In the genomic region with DNA sequence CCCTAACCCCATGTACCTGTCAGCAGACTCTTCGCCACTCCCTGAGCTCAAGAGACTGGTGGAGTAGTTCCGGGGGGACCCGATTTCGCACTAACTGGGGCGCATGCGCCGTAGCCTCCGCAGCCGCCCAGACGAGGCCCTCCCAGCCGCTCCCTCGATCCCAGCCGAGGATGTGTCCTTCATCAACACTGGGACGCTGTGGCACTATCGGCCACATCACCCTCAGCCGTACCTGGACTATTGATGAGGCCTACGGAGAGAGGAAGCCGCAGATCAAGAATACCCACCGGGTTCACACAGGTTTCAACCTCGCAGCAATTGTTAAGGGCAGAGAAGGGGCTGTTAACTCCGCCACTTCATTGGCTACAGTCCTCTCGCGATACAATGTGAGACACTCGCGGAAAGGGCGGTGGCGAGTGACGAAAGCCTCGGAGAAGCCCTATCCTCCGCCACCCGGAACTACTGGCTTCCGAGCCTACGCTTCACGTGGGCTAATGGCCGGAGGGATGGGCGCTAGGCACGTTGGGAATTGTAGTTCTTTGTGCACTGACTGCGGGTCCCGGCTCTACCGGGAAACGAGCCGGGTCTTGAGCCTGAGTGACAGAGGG, we compare ENCODE assay signal across 8 mouse cellular contexts. TPM values are rescaled to one million over a fixed set of nuclear protein-coding genes. Genes with fewer than 3 reads are reported as not detected.
DNase-seq lines count a peak whose midpoint lies in the region; ATAC-seq lines count a peak whose summit lies in the region.

No protein-coding gene starts in this region.

- H3K9me3 ChIP-seq in hindbrain, embryonic 16.5 days (ENCODE audit: control insufficient read depth, low read length): no peaks in the 10 kb centered on the region

- peak; percentile 96 for ATAC-seq in hindbrain, embryonic 16.5 days

- DNase-seq in WW6 (ENCODE audit: low read depth, low spot score): peak; percentile 92
- peak; percentile 83 to 93 for DNase-seq in cerebellum, postnatal 4 days (ENCODE audit: low spot score in 2 of 2)
- peak; percentile 99 for DNase-seq in gastrocnemius, adult 18-20 months (ENCODE audit: low spot score)
- peak; percentile 98 to 99 for DNase-seq in left cerebral cortex, adult 18-20 months (ENCODE audit: low spot score in 2 of 2)
- DNase-seq in right cerebral cortex, adult 18-20 months: peak; percentile 99
- DNase-seq in urinary bladder, postnatal 10 days (ENCODE audit: low spot score): peak; percentile 87

- H3K4me2 ChIP-seq in hindbrain, embryonic 16.5 days (ENCODE audit: low read length): peak overlapping the region; percentile 70

- no peaks in the 10 kb centered on the region for H3K27me3 ChIP-seq in hindbrain, embryonic 16.5 days (replicated peaks; ENCODE audit: control insufficient read depth, insufficient read depth, low read length)

- peak overlapping the region; percentile 92 for H3K27ac ChIP-seq in hindbrain, embryonic 16.5 days (ENCODE audit: low read depth, low read length)
- peak overlapping the region; percentile 78 for H3K27ac ChIP-seq in macrophage

- peak overlapping the region; percentile 90 for H3K9ac ChIP-seq in hindbrain, embryonic 16.5 days (ENCODE audit: low read depth, low read length)

- peak overlapping the region; percentile 85 for H3K4me3 ChIP-seq in hindbrain, embryonic 16.5 days (ENCODE audit: low read length)
- H3K4me3 ChIP-seq in macrophage (ENCODE audit: inconsistent target): peak overlapping the region; percentile 83

- H3K79me2 ChIP-seq in macrophage (ENCODE audit: inconsistent target): peaks cover 84% of the 10 kb centered on the region

- 0% methylated on average over 42 of the region's 42 CpGs for WGBS in hindbrain, embryonic 16.5 days
- WGBS in macrophage (ENCODE audit: missing documents): 2% methylated on average over 42 of the region's 42 CpGs

- H3K36me3 ChIP-seq in hindbrain, embryonic 16.5 days (ENCODE audit: control insufficient read depth, insufficient read depth, low read length): peaks cover 14% of the 10 kb centered on the region
- peaks cover 35% of the 10 kb centered on the region for H3K36me3 ChIP-seq in macrophage (ENCODE audit: inconsistent target)

- H3K4me1 ChIP-seq in hindbrain, embryonic 16.5 days (ENCODE audit: control insufficient read depth, insufficient read depth, low read depth, low read length): peaks cover 14% of the 10 kb centered on the region

RNA-seq across cellular contexts. Expression of gene Txndc9, which starts 0.7 kb away (rescaled TPM):
- 10 to 100 TPM; 28.9 to 35.5 TPM for total RNA-seq in gastrocnemius, adult 18-20 months (2021)
- 125 and 136 TPM in 2 replicates for polyA plus RNA-seq in hindbrain, embryonic 16.5 days (2015; fragmentation: Nextera tagmentation; extraction: Ambion mirVana)
- 10 to 100 TPM; 56.6 to 71.1 TPM for total RNA-seq in left cerebral cortex, adult 18-20 months (2021)
- 100 to 1,000 TPM in 14 of 26 experiments, 10 to 100 TPM in 12; 60.4 to 157 (median 103) TPM for total RNA-seq in macrophage (2018; cell fraction: chromatin; rRNA removed)
- 10 to 100 TPM; 50.3 to 74.5 (median 60.6) TPM for total RNA-seq in macrophage (2018; cell fraction: cytosol; rRNA removed)
- total RNA-seq in macrophage (2018; cell fraction: nucleus; rRNA removed): 100 to 1,000 TPM in 10 of 26 experiments, 10 to 100 TPM in 16; 62.7 to 133 (median 95.9) TPM
- 51.7 to 80.7 TPM (median 53.0 TPM) in 3 replicates for polyA plus RNA-seq in macrophage (2018)

RNA-seq across cellular contexts. Expression of gene Eif5b, which starts 0.8 kb away (rescaled TPM):
- total RNA-seq in gastrocnemius, adult 18-20 months (2021): 10 to 100 TPM; 46.7 to 58.9 TPM
- 17.9 and 18.1 TPM in 2 replicates for polyA plus RNA-seq in hindbrain, embryonic 16.5 days (2015; fragmentation: Nextera tagmentation; extraction: Ambion mirVana)
- total RNA-seq in left cerebral cortex, adult 18-20 months (2021): 10 to 100 TPM; 40.7 to 41.1 TPM
- total RNA-seq in macrophage (2018; cell fraction: chromatin; rRNA removed): 100 to 1,000 TPM in 2 of 26 experiments, 10 to 100 TPM in 24; 27.7 to 112 (median 70.6) TPM
- total RNA-seq in macrophage (2018; cell fraction: cytosol; rRNA removed): 10 to 100 TPM; 36.6 to 71.0 (median 51.1) TPM
- 100 to 1,000 TPM in 2 of 26 experiments, 10 to 100 TPM in 24; 36.8 to 137 (median 65.5) TPM for total RNA-seq in macrophage (2018; cell fraction: nucleus; rRNA removed)
- polyA plus RNA-seq in macrophage (2018): 53.9 to 143 TPM (median 55.6 TPM) in 3 replicates

RNA-seq across cellular contexts. Expression of gene Lyg1, which starts 39.4 kb away (rescaled TPM):
- not detected for total RNA-seq in gastrocnemius, adult 18-20 months (2021)
- polyA plus RNA-seq in hindbrain, embryonic 16.5 days (2015; fragmentation: Nextera tagmentation; extraction: Ambion mirVana): not detected in 2 replicates
- not detected for total RNA-seq in left cerebral cortex, adult 18-20 months (2021)
- total RNA-seq in macrophage (2018; cell fraction: chromatin; rRNA removed): not detected
- not detected for total RNA-seq in macrophage (2018; cell fraction: cytosol; rRNA removed)
- not detected for total RNA-seq in macrophage (2018; cell fraction: nucleus; rRNA removed)
- not detected in 3 replicates for polyA plus RNA-seq in macrophage (2018)

Comparison
In these comparisons a context has a peak if more than half of its experiments do, and no peak if none do; other contexts are left out.
1. Peak in every context shown above with its lines: DNase-seq, ATAC-seq, H3K4me3 ChIP-seq and H3K27ac ChIP-seq.